Mouse (Mus musculus) embryonic facial prominence, embryonic 13.5 days (tissue): ENCODE data around the gene Msh4. TPM values are rescaled to one million over a fixed set of nuclear protein-coding genes. Genes with fewer than 3 reads are reported as not detected.

ENCODE experiments used
- ATAC-seq: fragments of 200-750 bp; cut with Nextera tagmentation; 2 replicates; pipeline ENCODE4 v1.8.0; 2017; ENCODE audit warnings: low read depth; ENCODE audit not compliant: insufficient number of reproducible peaks, insufficient read depth, low FRiP score, low TSS enrichment
- H3K27ac ChIP-seq: fragments of 300-500 bp; sonication (generic); 2 replicates; pipeline ENCODE4 v1.5.1; 2015; ENCODE audit warnings: moderate library complexity, mild to moderate bottlenecking, inconsistent platforms
- H3K27me3 ChIP-seq: fragments of 300-500 bp; sonication (generic); 2 replicates; pipeline ENCODE4 v1.6.1; 2015; ENCODE audit warnings: mild to moderate bottlenecking, inconsistent platforms
- H3K36me3 ChIP-seq: fragments of 300-500 bp; sonication (generic); 2 replicates; pipeline ENCODE4 v1.6.1; 2015; ENCODE audit warnings: mild to moderate bottlenecking, inconsistent platforms
- H3K4me1 ChIP-seq: fragments of 300-500 bp; sonication (generic); 2 replicates; pipeline ENCODE4 v1.6.1; 2015; ENCODE audit warnings: inconsistent platforms
- H3K4me2 ChIP-seq: fragments of 300-500 bp; sonication (generic); 2 replicates; pipeline ENCODE4 v1.6.1; 2015; ENCODE audit warnings: moderate library complexity, mild to moderate bottlenecking, inconsistent platforms
- H3K4me3 ChIP-seq: fragments of 300-500 bp; sonication (generic); 2 replicates; pipeline ENCODE4 v1.5.1; 2015; ENCODE audit warnings: mild to moderate bottlenecking, inconsistent platforms
- H3K9ac ChIP-seq: fragments of 300-500 bp; sonication (generic); 2 replicates; pipeline ENCODE4 v1.6.1; 2015; ENCODE audit warnings: mild to moderate bottlenecking, inconsistent platforms
- H3K9me3 ChIP-seq: fragments of 300-500 bp; sonication (generic); 2 replicates; pipeline ENCODE4 v1.6.1; 2016; ENCODE audit warnings: inconsistent platforms
- WGBS: fragments of 180-500 bp; shearing (Covaris S2); methylation state at CpG from one replicate; pipeline ENCODE4 v1.1.7; 2015; ENCODE audit warnings: mixed read lengths; 5-methylcytosine and 5-hydroxymethylcytosine counted together
- polyA plus RNA-seq: library from polyadenylated mRNA; unstranded; fragments of >200 nt; fragmentation: Nextera tagmentation; extraction: Ambion mirVana; gene quantifications from 2 replicates; pipeline ENCODE4 v1.2.1, GENCODE M21; 2015

Msh4 gene
- 0.10 and 0.18 TPM in 2 replicates for polyA plus RNA-seq

- no peaks in the 10 kb centered on the region for H3K27me3 ChIP-seq
- no peaks in the 10 kb centered on the region for H3K9me3 ChIP-seq
- H3K27ac ChIP-seq: no peak within 1 kb of the TSS
- 0 out of 2 replicates have a peak, but pooled peaks have one; percentile 12 for ATAC-seq
- no peak within 1 kb of the TSS for H3K9ac ChIP-seq
- peaks cover 33% of the 10 kb centered on the region for H3K4me1 ChIP-seq
- no peak within 1 kb of the TSS for H3K4me2 ChIP-seq
- no peak within 1 kb of the TSS for H3K4me3 ChIP-seq
- peaks cover 82% of the 10 kb centered on the region for H3K36me3 ChIP-seq
- 82% methylated on average over 9 of the region's 9 CpGs for WGBS
These were observed at the start of gene Msh4 for GRCm38 (mm10) chr3:153906136-153906871. Msh4 (minus strand) TSS chr3:153906138.

- no peak for ATAC-seq
- Histone ChIP-seq H3K36me3 (no peaks in the 10 kb centered on the region), H3K4me1 (peaks cover 6% of the 10 kb centered on the region; the same call in 1 of the 2 replicates), H3K4me2 (no peak overlapping the region), H3K27me3 (no peaks in the 10 kb centered on the region), H3K9ac (no peak overlapping the region), H3K27ac (no peak overlapping the region), H3K4me3 (no peak overlapping the region), H3K9me3 (no peaks in the 10 kb centered on the region)
- 72% methylated on average over 2 of the region's 2 CpGs for WGBS
These were observed 42.2 kb upstream of the Msh4 start for GRCm38 (mm10) chr3:153948176-153948575.

- no peaks in the 10 kb centered on the region for H3K9me3 ChIP-seq
- no peaks in the 10 kb centered on the region for H3K27me3 ChIP-seq
- H3K4me2 ChIP-seq: no peak overlapping the region
- H3K9ac ChIP-seq: no peak overlapping the region
- no peak for ATAC-seq
- 76% methylated on average over 4 of the region's 4 CpGs for WGBS
- no peak overlapping the region for H3K4me3 ChIP-seq
- peaks cover 15% of the 10 kb centered on the region for H3K4me1 ChIP-seq
- no peak overlapping the region for H3K27ac ChIP-seq
- H3K36me3 ChIP-seq: no peaks in the 10 kb centered on the region
These were observed 41.3 kb upstream of the Msh4 start for GRCm38 (mm10) chr3:153947271-153947670.

- ATAC-seq: peak; percentile 98
- Histone ChIP-seq H3K27me3 (no peaks in the 10 kb centered on the region), H3K4me3 (peak within 1 kb of the TSS; percentile 86), H3K4me2 (peak within 1 kb of the TSS; percentile 74), H3K9me3 (no peaks in the 10 kb centered on the region), H3K27ac (peak within 1 kb of the TSS; percentile 89), H3K9ac (peak within 1 kb of the TSS; percentile 85), H3K36me3 (peaks cover 12% of the 10 kb centered on the region; the same call in 1 of the 2 replicates), H3K4me1 (peaks cover 15% of the 10 kb centered on the region)
- WGBS: under 1% methylated on average over 41 of the region's 41 CpGs
These were observed 38.5 kb upstream of the Msh4 start, which contains the start of gene Acadm for GRCm38 (mm10) chr3:153944335-153944990. Acadm (minus strand) TSS chr3:153944632.

- peak overlapping the region; percentile 74 for H3K4me2 ChIP-seq
- peak overlapping the region; percentile 89 for H3K27ac ChIP-seq
- peaks cover 12% of the 10 kb centered on the region; the same call in 1 of the 2 replicates for H3K36me3 ChIP-seq
- peaks cover 15% of the 10 kb centered on the region for H3K4me1 ChIP-seq
- H3K27me3 ChIP-seq: no peaks in the 10 kb centered on the region
- no peaks in the 10 kb centered on the region for H3K9me3 ChIP-seq
- peak overlapping the region; percentile 85 for H3K9ac ChIP-seq
- under 1% methylated on average over 19 of the region's 19 CpGs for WGBS
- ATAC-seq: peak; percentile 33
- H3K4me3 ChIP-seq: peak overlapping the region; percentile 86
These were observed 38.0 kb upstream of the Msh4 start for GRCm38 (mm10) chr3:153943901-153944334.

- no peak for ATAC-seq
- peak overlapping the region; percentile 74 for H3K4me2 ChIP-seq
- H3K9ac ChIP-seq: no peak overlapping the region
- no peaks in the 10 kb centered on the region for H3K9me3 ChIP-seq
- H3K27me3 ChIP-seq: no peaks in the 10 kb centered on the region
- H3K4me3 ChIP-seq: peak overlapping the region; percentile 86
- peaks cover 15% of the 10 kb centered on the region for H3K4me1 ChIP-seq
- WGBS: 21% methylated on average over 12 of the region's 12 CpGs
- H3K27ac ChIP-seq: peak overlapping the region; percentile 89
- peaks cover 20% of the 10 kb centered on the region for H3K36me3 ChIP-seq
These were observed 37.2 kb upstream of the Msh4 start for GRCm38 (mm10) chr3:153943003-153943640.

GRCm38 (mm10) chr3:153941613-153942012 lies 35.7 kb upstream of the Msh4 start:
- no peaks in the 10 kb centered on the region for H3K27me3 ChIP-seq
- WGBS: 90% methylated on average over 13 of the region's 13 CpGs
- peaks cover 15% of the 10 kb centered on the region for H3K4me1 ChIP-seq
- ATAC-seq: no peak
- no peak overlapping the region for H3K9ac ChIP-seq
- no peaks in the 10 kb centered on the region for H3K9me3 ChIP-seq
- no peak overlapping the region for H3K4me3 ChIP-seq
- no peak overlapping the region for H3K4me2 ChIP-seq
- H3K27ac ChIP-seq: no peak overlapping the region
- H3K36me3 ChIP-seq: peaks cover 34% of the 10 kb centered on the region

GRCm38 (mm10) chr3:153940486-153940885 lies 34.5 kb upstream of the Msh4 start:
- 92% methylated on average over 9 of the region's 9 CpGs for WGBS
- Histone ChIP-seq H3K4me2 (no peak overlapping the region), H3K36me3 (peaks cover 44% of the 10 kb centered on the region)

GRCm38 (mm10) chr3:153940021-153940420 lies 34.1 kb upstream of the Msh4 start:
- H3K4me2 ChIP-seq: no peak overlapping the region
- WGBS: 82% methylated on average over 8 of the region's 8 CpGs

More at GRCm38 (mm10) chr3:153940486-153940885, 34.5 kb upstream of the Msh4 start:
- H3K27ac ChIP-seq: no peak overlapping the region
- H3K4me3 ChIP-seq: no peak overlapping the region
- no peak for ATAC-seq
- H3K9ac ChIP-seq: no peak overlapping the region
- H3K9me3 ChIP-seq: no peaks in the 10 kb centered on the region
- peaks cover 15% of the 10 kb centered on the region for H3K4me1 ChIP-seq
- H3K27me3 ChIP-seq: no peaks in the 10 kb centered on the region

GRCm38 (mm10) chr3:153937116-153937810 lies 31.3 kb upstream of the Msh4 start:
- H3K4me2 ChIP-seq: no peak overlapping the region
- H3K4me3 ChIP-seq: no peak overlapping the region
- no peaks in the 10 kb centered on the region for H3K27me3 ChIP-seq
- no peaks in the 10 kb centered on the region for H3K9me3 ChIP-seq
- ATAC-seq: no peak
- no peak overlapping the region for H3K27ac ChIP-seq
- WGBS: 87% methylated on average over 17 of the region's 17 CpGs
- no peak overlapping the region for H3K9ac ChIP-seq
- H3K4me1 ChIP-seq: no peaks in the 10 kb centered on the region; the same call in 1 of the 2 replicates
- H3K36me3 ChIP-seq: peaks cover 67% of the 10 kb centered on the region

More at GRCm38 (mm10) chr3:153940021-153940420, 34.1 kb upstream of the Msh4 start:
- Histone ChIP-seq H3K4me1 (peaks cover 11% of the 10 kb centered on the region), H3K9ac (no peak overlapping the region), H3K27me3 (no peaks in the 10 kb centered on the region), H3K4me3 (no peak overlapping the region), H3K27ac (no peak overlapping the region), H3K9me3 (no peaks in the 10 kb centered on the region), H3K36me3 (peaks cover 44% of the 10 kb centered on the region)
- no peak for ATAC-seq

GRCm38 (mm10) chr3:153935878-153936277 lies 29.9 kb upstream of the Msh4 start:
- Histone ChIP-seq H3K4me3 (no peak overlapping the region), H3K36me3 (peaks cover 79% of the 10 kb centered on the region), H3K4me2 (no peak overlapping the region), H3K9me3 (no peaks in the 10 kb centered on the region), H3K9ac (no peak overlapping the region), H3K27ac (no peak overlapping the region), H3K4me1 (no peaks in the 10 kb centered on the region), H3K27me3 (no peaks in the 10 kb centered on the region)
- WGBS: 92% methylated on average over 9 of the region's 9 CpGs
- no peak for ATAC-seq
